Mouse (Mus musculus) MN1 (cell line): Measurements from ENCODE around the gene Actl6b.
A peak's percentile ranks its signal among the peaks of the same experiment; 100 is the strongest.

Experiments
- DNase-seq: peaks from one replicate; pipeline ENCODE4 v3.0.0-alpha.2; 2016; ENCODE audit warnings: low spot score

The Actl6b gene

DNA sequence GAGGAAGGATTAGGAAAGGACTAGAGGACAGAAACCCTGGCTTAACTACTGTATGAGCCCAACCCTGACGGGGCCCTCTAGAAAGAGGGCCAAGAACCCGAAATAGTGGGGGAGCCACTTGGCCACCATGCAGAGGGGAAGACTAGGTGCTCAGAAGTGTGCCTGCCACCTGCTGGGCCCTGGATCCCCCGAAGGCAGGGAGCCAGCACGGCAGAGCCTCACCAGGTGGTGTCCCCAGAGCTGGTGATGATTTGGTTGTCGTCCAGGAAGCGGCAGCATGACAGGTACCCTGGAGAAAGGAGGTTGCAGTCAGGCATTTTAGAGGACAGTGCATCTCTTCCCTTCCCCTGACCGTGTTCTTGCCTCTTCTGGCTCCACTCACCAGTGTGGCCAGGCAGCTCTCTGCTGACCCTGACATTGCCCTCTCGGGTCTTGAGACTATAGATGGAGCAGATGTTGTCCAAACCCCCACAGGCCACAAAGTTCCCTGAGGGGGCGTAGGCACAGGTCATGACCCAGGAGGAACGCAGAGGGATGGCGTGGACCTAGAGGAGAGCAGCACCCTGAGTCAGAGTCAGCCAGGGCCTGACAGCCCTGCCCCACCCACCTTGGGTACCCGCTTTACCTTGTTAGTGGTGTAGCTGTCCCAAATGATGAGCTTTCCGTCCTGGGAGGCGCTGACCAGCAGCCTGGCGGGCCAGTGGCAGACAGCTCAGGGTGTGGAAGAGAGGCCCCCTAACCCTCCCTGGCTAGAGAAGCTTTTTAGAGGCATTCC is 23.9 kb upstream of the Actl6b start:
- DNase-seq: peak; percentile 45

DNA sequence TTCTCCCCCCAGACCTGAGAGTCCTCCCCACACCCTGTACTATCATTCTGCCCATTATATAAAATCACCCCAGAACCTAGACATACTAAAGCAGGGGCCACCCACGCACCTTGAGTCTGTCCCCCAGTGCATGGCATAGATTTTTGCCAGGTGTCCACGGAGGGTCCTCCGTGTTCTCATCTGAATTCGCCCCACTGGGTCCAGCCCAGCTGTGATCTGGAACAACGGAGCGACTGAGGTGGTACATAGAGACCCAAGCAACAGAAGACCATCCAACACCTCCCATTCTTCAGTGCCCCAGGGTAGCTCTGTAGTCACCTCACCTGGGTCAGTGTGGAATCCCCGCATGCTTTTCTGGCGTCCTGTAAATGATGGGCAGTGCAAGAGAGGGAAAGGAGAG is 23.2 kb upstream of the Actl6b start:
- no peak for DNase-seq

DNA sequence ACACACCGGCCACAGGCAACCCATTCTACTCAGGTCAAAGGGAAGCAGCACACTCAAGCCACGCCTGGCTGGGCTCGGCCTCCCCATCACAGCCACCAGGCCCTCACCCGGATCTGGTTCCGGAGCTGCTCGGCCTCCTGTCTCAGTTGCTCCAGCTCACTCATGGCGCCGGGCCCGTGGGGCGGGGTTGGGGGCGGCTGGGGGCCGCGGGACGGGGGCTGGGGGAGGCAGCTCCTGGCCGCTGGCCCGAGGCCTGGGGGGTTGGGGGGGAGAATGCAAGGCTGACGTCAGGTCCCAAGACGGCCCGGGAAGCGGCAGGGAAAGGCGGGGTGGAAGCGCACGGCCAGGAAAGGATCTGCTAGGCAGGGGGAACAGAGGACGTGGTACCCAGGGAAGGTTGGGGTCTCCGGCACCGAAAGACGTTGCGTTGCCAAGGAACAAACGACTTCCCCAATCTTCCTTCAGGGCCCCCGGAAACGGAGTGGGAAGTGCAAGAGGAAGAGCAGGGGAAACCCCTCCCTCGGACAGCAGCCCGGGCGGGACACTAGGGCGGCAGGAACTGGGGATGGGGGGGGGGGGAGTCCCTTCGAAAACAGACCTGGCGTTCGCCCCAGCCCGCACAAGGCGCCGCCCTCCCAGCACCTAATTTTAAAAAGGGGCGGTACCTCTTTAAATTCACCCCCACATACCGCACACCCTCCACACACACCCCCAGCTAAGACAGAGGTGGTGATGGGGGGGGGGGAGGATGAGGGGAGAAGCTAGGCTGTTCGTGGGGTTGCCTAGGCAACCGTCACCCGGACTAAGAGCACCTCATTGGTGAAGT is 22.5 kb upstream of the Actl6b start:
- DNase-seq: peak; percentile 90

DNA sequence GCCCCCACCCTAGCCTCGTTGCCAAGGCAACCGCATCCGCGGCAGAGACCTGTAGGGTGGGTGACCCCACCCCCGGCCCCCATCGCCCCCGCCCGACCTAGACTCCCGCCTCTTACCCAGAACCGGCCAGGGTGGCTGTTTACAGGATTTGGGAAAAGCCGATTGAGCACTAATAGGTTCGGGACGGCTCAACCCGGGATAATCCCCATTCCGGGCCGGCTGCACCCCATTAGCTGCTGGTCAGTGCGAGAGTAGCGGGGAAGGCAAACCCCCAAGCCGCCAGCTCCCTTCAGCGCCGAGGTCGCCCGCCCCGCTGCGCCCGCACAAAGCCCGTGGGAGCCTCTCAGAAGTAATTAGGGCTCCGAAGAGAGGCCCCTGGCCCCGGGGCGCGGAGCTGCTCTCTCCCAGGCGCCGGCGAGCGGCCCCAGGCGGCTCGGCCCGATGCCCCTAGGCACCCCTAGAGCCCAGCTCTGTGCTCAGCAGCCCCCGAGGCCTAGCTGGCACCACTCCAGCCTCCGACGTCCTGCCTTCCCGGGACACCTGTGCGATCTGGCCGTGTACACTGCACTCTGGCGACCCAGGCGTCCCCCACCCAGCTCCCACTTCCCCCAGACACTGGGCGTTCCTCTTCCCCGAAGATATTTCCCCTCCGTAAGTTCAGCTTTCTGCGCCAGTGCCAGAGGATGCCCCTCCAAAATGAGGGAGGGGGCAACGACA is 21.7 kb upstream of the Actl6b start:
- peak; percentile 68 for DNase-seq

DNA sequence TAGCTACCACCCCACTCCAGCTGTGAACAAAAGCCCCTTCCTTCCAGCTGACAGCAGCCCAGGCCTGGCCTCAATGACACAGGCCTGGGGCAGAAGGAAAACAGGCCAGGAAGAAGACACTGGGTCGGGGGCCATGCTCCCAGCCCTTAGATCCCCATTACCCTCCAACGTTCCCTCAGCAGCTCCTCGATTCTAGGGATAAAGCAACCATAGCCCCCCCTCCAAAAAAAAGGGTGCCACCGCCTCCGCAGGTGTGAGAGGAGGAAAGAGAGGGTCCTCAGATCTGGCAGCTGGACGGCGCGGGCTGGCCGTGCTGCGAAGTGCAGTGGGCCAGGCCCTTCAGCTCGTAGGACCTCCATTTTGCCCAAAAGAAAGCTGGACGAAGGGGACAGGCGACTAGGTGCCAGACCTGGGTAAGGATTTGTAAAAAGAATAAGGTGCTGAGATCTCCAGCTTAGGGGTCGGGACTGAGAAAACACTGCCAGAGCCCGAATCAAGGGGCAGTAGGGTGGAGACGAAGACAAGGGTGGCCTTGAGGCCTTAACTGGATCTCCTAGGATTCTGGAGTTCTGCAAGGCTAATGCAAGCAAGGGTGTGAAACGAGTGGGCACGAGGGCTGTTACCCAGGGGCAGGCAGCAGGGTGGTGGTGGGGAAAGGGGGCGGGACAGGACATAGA is 21.0 kb upstream of the Actl6b start:
- DNase-seq: peak; percentile 57

DNA sequence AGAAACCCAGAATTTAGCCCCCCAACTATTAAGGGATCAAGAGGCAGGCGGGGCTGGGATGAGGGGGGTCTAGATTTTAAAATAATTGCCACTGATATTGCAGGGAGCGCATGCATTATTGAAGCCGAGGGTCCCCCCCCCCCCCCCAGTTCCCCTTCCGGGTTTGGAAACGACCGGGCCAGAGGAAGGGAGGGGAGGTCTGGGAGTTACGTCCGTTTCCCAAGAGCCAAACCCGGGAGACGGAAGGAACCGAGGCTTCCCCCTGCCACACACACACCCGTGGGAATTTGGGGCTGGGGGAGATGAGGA is 20.6 kb upstream of the Actl6b start:
- DNase-seq: no peak

DNA sequence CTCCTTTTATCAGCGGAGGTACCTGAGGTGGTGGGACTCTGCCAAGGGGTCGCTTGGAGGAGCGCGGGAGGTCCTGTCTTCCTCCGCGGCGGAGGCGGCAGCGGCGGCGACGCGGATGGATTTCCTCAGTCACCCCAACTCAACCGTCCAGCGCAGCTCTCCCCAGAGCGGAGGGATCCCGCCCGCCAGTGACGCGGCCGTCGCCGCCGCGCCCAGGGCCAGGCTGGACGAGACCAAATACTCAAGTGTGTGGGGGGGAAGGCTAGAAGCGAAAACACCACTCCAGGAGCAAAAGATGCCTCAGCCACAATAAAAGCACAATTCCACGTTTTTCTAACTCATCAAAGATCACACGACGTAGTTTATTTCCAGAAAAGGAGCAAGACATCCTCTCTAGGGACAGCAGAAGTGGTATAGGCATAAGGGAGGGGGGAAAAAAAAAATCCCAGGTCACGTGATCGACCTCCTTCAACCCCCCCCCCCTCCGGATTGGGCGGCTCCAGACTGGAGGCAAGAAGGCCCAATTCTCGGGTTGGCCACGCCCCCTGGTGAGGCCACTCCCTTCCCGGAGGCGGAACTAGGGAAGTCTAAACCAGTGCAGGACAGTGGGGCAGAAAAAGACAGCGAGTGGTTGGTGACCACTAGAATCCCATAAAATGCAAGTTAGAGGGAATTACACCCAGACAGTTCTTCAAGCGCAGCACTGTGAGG is 20.0 kb upstream of the Actl6b start, which contains the start of the genes Epo and Gnb2:
TSS of gene Epo (minus strand) at position 126 of the 711 bp plus-strand sequence.
TSS of gene Gnb2 (minus strand) at position 394 of the 711 bp plus-strand sequence.
- DNase-seq: peak; percentile 99

DNA sequence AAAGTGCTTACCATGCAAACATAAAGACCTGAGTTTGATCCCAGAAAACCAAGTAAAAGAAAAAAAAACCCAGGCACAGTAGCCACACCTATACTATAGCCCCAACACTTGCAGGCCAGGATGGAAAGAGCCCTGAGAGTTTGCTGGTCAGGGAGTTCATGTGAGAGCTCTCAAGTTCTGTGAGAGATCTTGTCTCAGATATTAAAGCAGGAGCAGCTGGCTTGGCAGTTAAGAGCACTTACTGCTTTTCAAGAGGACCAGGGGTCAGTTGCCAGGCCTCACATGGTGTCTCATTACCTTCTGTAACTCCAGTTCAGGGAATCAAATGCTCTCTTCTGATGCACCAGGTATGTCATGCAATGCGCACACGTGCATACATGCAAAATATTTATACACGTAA is 18.6 kb upstream of the Actl6b start:
- no peak for DNase-seq

DNA sequence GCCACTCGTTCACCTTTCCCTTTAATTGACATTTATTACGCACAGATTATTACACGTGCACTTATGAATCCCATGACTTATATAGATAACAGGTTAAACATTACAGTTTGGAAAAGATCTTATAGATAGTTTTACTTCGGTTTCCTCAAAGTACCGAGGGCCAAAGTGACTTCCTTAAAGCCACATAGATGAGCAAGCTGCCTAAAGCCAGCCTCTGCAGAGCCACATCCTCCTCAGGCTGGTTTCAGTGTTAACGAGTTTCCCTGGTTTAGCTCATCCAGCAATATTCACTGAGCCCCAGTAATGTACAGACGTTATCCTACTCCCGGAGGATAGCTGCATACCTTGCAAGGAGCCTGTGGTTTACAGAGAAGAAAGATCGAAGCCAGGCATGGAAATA is 18.0 kb upstream of the Actl6b start:
- no peak for DNase-seq

DNA sequence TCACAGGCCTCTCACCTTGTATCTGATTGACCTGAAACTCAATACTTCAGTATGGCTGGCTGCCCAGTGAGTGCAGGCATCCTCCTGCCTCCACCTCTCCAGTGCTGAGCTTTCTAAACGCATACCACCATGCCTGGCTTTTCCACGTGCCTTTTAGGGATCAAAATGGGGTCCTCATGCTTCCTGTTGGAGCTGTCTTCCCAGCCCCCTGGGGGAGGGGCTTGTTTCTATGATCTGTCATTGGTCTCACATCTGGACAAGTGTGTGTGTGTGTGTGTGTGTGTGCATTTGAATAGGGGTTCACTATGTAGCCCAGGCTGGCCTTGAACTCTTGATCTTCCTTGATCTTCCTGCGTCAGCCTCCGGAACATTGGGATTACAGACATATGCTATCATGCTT is 15.9 kb upstream of the Actl6b start:
- DNase-seq: no peak

DNA sequence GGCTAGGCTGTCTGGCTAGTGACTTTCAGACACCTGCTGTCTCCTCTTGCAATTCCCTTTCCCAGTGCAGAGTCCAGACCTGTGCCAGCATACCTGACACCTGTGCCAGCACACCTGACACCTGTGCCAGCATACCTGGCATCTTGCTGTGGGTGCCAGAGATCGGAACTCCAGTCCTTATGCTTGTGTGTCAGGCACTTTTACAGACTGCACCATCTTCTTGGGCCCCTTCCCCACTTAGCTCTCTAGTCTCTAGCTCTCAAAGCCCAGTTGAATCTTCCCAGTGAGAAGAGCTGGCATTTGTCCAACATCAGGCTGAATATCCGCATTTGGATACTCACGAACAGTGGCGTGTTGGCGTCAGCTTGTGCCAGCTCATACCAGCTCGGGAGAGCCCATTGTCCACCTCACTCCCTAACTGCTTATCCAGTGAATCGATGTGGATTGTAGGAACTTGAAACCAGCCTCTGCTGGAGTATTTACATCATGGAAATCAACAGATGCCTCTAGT is 14.0 kb upstream of the Actl6b start:
- DNase-seq: peak; percentile 79

DNA sequence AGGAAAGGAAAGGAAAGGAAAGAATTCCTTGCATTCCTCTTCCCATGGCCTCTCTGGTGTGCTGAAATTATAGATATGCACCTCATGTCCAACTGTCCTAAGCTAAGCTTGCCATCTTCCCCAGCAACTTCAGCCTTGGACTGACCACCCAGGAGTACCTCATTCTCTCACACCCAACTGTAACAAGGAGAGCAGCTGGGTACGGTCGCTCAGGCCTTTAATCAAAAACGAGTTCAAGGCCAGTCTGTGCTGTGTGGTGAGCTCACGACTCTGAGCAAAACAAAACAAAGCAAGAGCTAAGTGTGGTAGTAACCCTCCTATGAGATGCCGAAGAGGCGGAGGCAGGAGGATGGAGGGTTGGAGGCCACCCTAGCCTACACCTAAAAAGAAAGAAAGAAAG is 12.3 kb upstream of the Actl6b start:
- no peak for DNase-seq

DNA sequence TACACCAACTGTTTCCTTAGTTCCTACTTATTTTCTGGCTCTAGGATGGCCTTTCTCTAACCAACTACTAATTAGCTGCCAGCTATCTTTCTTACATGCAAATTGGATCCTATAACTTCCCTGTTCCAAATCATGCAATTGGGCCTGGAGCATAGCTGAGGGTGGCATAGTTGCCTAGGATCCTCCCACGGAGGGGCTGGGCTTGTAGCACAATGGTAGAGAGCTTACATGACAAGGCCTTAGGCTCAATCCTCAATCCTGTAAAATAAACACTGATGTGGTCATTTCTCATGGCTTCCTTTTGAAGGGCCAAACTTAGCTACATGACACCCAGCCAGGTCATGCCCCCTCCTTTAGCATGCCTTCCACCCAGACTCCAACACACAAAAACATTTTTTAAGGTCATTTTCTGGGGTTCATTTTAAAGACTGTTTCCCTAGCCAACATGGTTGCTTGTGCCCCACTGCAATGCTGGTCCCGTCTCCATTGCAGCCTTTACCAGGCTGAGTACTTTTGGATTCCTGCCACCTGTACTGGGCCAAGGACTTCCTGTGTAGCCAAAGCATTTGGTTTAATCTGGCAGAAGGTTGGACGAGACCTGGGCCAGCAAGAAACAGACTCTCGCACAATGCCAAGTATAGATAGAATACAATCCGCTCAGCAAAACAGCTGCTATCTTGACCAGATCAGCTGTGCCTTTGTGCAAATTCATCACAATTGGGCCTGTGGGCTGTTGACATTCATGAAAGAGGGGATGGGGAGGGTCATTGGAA is 11.4 kb upstream of the Actl6b start:
- no peak for DNase-seq

DNA sequence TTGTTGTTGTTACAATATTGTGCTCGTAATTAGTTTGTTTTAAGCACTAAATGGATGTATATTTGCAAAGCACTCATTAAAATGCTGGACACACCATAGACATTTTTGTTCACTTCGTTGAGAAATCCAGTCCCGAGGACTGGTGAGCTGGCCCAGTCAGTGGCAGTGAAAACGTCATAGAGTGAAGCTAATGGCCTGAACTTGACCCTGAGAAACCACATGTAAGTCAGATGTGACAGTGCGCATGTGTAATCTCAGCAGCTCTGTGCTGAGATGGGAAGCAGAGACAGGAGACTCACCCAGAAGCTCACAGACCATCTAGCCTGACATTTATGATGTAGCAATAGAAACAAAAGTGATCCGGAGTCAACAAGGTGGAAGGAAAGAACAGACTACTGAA is 8.4 kb upstream of the Actl6b start:
- no peak for DNase-seq

DNA sequence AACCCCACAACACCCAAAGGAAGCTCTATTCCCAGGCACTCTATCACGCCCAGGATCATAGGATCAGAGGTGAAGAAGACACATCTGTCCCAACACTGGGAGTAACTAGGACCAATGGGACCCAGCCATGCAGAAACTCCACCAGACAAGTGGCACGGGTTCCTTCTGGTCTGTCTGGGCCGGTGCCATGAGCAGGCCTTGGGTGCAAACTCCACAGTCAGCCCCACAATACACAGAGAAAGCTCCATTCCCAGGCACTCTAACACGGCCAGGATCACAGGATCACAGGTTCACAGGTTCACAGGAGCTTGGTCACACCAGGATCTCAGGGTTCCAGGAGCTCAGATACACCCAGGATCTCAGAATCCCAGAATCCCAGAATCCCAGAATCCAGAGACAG is 7.7 kb upstream of the Actl6b start:
- DNase-seq: no peak

DNA sequence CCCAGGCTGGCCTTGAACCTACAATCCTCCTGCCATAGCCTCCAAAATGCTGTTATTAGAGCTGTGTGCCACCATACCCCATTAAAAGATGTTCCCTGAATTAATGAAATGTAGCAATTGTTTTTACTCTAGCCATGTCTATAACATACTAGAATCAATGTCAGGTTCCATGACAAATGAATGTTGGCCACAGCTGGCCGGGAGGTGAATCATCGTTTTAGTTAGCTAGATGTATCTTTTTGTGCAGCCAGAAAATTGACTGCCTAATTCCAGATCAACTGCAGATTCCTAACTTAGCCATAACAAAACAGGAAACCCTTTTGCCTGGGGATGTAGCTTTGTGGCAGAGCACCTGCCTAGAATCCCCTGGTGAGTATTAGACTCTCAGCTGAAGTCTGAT is 3.5 kb upstream of the Actl6b start:
- peak; percentile 36 for DNase-seq

DNA sequence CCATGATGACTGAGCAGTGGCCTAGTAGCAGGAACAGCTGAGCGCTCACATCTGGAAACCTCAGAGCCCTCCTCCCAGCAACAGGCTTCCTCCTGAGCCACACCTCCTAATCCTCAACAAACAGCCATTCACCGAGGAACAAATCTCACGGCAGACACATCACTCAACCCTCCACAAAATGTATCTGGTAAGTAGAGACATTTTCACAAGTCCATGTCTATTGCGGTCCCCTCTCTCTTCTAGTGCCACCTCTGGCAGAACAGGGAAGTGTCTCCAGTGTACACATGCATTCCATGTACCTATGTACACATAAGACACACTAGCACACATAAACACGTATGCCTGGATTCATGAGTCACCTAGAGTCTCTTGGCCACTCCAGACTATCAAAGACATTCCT is 2.2 kb upstream of the Actl6b start:
- peak; percentile 44 for DNase-seq

DNA sequence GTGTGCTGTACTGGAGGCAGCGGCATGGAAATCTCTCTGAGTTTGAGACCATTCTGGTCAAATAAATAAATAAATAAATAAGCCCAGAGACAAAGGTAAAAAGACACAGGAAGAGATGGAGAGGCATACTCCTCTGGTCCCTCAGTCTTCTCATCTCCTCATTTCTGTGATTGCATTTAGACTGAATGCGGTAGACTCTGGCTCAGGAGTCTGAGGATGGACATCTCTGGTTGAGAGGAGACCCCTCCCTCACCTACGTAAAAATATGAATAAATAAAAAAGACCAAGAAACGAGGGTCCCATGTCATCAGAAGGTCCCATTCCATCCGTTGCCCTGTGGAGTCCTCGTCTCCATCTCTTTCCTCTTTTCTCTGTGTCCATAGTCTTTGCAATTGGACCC is 317 bp upstream of the Actl6b start:
- DNase-seq: no peak

DNA sequence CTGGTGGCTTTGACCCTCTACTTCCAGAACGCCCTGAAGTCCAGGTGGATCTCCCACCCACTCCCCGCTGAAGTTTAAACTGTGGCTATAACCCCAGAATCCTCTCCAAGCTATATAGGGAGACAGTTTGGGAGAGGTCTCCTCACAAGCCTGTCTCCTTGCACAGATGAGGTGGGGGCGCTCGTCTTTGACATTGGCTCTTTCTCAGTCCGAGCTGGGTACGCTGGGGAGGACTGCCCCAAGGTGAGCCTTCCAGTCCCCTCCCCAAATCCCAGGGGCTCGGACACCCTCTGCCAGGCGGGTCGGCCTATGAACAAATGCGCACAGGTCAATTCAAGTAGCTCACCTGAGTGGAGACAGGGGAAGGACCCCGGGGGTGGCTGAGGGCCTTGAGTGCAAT is 581 bp downstream of the Actl6b start:
- DNase-seq: no peak

DNA sequence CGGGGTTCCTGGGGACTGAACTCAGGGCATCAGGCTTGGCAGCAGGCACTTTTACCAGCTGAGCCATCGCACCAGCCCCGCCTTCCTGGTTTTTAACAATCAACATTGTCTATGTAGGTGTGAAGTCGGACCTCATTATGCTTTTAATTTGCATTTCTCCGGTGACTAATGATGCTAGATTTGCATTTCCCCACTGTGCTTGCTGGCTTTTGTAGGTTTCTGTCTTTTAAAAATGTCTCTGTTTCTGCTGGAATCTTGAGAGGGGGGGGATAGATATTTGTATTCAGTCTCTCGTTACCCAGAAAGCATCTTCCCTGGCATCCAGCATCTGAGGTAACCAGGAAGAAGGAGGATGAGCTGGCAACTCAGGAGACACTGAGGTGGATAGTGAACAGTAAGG is 8.2 kb downstream of the Actl6b start:
- no peak for DNase-seq

DNA sequence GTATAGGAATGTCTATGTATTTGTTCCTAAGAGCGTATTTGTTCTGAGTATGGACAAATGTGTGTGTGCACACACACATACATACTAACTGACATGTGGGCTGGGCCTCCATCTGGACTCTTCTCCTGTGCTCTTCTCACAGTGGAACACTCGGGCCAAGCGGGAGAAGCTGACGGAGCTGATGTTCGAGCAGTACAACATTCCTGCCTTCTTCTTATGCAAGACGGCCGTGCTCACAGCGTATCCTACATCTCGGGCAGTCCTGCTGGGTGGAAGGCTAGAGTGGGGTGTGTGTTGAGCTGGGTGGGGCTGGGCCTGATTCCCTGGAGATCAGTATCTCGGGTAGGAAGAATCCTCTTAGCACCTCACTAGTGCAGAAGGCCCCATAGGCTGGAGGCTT is 9.6 kb downstream of the Actl6b start:
- DNase-seq: no peak
